Mouse (Mus musculus) MEL (cell line): ENCODE measurements around the gene Faiml.

ENCODE experiments used
- BHLHE40 ChIP-seq: IDR thresholded peaks from 2 replicates; pipeline ENCODE4 v1.6.1; 2012; ENCODE audit warnings: low read depth, mild to moderate bottlenecking, inconsistent platforms, low read length, improper control_type of control experiment, borderline replicate concordance
- CHD2 ChIP-seq: IDR thresholded peaks from 2 replicates; pipeline ENCODE4 v1.6.1; 2011; ENCODE audit warnings: low read length, improper control_type of control experiment
- CTCF ChIP-seq, 3 experiments: IDR thresholded peaks in 2 of 3; conservative IDR thresholded peaks in 1 of 3; 2 replicates each; pipeline ENCODE4 v1.5.1; 2011 to 2012; ENCODE audit warnings: low read length in 3 of 3, low read depth in 2 of 3, mild to moderate bottlenecking in 2 of 3, improper control_type of control experiment in 1 of 3, inconsistent platforms in 1 of 3, mixed read lengths in 1 of 3, moderate library complexity in 1 of 3; ENCODE audit not compliant: control insufficient read depth in 1 of 3, insufficient read depth in 1 of 3, poor library complexity in 1 of 3, severe bottlenecking in 1 of 3
- GATA1 ChIP-seq: IDR thresholded peaks from 2 replicates; pipeline ENCODE4 v1.6.1; 2011; ENCODE audit warnings: low read depth, low read length, improper control_type of control experiment
- HCFC1 ChIP-seq: IDR thresholded peaks from 2 replicates; pipeline ENCODE4 v1.6.1; 2012; ENCODE audit warnings: low read depth, mild to moderate bottlenecking, inconsistent platforms, low read length, improper control_type of control experiment, moderate library complexity
- MAX ChIP-seq: IDR thresholded peaks from 2 replicates; pipeline ENCODE4 v1.6.1; 2011; ENCODE audit warnings: low read length, improper control_type of control experiment
- MEF2A ChIP-seq: IDR thresholded peaks from 2 replicates; pipeline ENCODE4 v1.6.1; 2014; ENCODE audit warnings: low read depth, mild to moderate bottlenecking, inconsistent platforms, low read length, improper control_type of control experiment; ENCODE audit not compliant: poor library complexity, insufficient replicate concordance, severe bottlenecking; ENCODE audit errors: extremely low read depth
- POLR2A ChIP-seq, 2 experiments: IDR thresholded peaks; 2 replicates each; pipeline ENCODE4 v1.6.1; 2011 to 2012; ENCODE audit warnings: low read length in 2 of 2, mild to moderate bottlenecking in 2 of 2, control low read depth in 1 of 2, improper control_type of control experiment in 1 of 2, low read depth in 1 of 2, moderate library complexity in 1 of 2; ENCODE audit not compliant: control insufficient read depth in 1 of 2, insufficient read depth in 1 of 2, poor library complexity in 1 of 2
- SMC3 ChIP-seq: IDR thresholded peaks from 2 replicates; pipeline ENCODE4 v1.6.1; 2011; ENCODE audit warnings: low read depth, low read length, improper control_type of control experiment
- TBP ChIP-seq: IDR thresholded peaks from 2 replicates; pipeline ENCODE4 v1.8.0; 2011; ENCODE audit warnings: low read depth, low read length, improper control_type of control experiment
- TCF12 ChIP-seq: IDR thresholded peaks from 2 replicates; pipeline ENCODE4 v1.6.1; 2014; ENCODE audit warnings: low read depth, mild to moderate bottlenecking, inconsistent platforms, low read length, improper control_type of control experiment, moderate library complexity

GRCm38 (mm10) chr9:99238276-99238675, 1.2 kb upstream of the Faiml start:
- TF ChIP-seq TCF12 (no peak), SMC3 (no peak), POLR2A (IDR thresholded peaks at IDR 0.05; ENCODE audit: control insufficient read depth in 1 of 2, insufficient read depth in 1 of 2, low read depth in 1 of 2, low read length in 2 of 2, poor library complexity in 1 of 2) (no peak), HCFC1 (no peak), MEF2A (no peak), BHLHE40 (no peak), CTCF (IDR thresholded peaks at IDR 0.05 in 2 of 3, conservative IDR thresholded peaks at IDR 0.05 in 1 of 3; ENCODE audit: control insufficient read depth in 1 of 3, insufficient read depth in 1 of 3, low read depth in 2 of 3, low read length in 3 of 3, poor library complexity in 1 of 3, severe bottlenecking in 1 of 3) (no peak), CHD2 (no peak), TBP (no peak), MAX (no peak), GATA1 (no peak)
